Mouse (Mus musculus): Measurements from ENCODE around the gene Csn1s2b. TPM values are rescaled to one million over a fixed set of nuclear protein-coding genes. Genes with fewer than 3 reads are reported as not detected.

The Csn1s2b gene
- polyA plus RNA-seq (2012; rRNA removed): not detected in 2 replicates

DNA sequence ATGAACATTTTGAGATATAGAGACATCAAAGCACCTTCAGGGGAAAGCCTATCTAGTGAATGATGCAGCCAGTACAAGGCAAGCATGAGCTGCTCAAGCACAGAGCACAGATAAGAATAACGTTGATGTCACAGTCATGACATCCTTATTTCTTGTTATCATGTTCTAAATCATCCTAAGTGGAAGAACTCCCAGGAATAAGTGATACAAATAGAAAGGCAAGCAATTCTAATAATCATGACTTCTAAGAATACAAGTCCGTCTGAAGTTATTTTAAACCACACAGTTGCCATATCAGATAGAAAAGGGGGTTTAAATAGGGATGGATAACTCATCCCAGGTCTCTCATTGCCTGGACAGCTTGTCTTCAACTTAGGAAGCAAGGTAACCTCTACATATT lies at the start of gene Csn1s2b:
TSS of gene Csn1s2b (plus strand) at position 301 of the 400 bp plus-strand sequence.

DNA sequence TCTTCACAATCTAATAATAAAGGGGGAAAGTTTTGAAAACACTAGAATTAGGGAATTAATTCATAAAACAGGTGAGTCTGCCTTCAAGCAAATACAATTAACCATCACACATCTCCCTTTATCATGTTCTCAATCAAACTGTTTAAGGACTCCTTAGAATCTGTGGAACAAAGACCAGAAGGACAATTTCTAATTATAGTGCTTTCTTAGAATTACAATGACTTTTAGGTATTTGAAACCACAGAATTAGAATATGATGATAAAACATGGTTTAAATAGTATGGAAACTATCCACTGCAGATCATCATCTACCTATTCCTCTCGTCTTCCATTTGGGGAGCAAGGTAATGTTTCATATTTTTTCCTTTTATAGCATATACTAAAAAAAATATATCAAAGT lies 33.6 kb upstream of the Csn1s2b start, which contains the start of gene Csn1s2a:
TSS of gene Csn1s2a (plus strand) at position 301 of the 400 bp plus-strand sequence.

DNA sequence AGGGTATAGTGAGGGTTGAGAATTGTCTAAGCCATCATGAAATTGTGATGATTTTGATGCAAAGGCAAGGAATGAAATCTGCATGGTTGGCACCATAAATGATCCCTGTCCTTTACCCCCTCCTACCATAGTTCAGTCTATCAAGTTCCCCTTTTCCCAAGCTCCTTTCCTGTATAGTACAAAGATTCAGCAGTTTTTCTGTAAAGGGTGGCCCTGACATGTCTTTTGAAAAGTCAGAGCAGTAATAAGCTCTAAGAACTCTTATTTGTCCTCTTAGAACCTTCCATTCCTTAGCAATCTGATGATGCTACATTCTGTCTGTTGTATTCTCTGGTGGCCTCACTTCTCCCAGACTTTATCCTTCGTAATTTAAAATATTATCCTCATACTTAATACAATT lies 17.5 kb downstream of the Csn1s2b start, which contains the start of gene Prr27:
TSS of gene Prr27 (plus strand) at position 301 of the 400 bp plus-strand sequence.

Other genes with a start within 250 kb of the Csn1s2b start
- 0.15 and 0.25 TPM in 2 replicates for gene Sult1d1, start 239.1 kb upstream of the Csn1s2b start, polyA plus RNA-seq (2012; rRNA removed)
- not detected in 2 replicates for gene Sult1e1, start 216.5 kb upstream of the Csn1s2b start, polyA plus RNA-seq (2012; rRNA removed)
- gene Csn1s1, start 141.9 kb upstream of the Csn1s2b start, polyA plus RNA-seq (2012; rRNA removed): not detected in 2 replicates
- not detected in 2 replicates for gene Csn2, start 108.5 kb upstream of the Csn1s2b start, polyA plus RNA-seq (2012; rRNA removed)
- gene Csn1s2a, start 33.5 kb upstream of the Csn1s2b start, polyA plus RNA-seq (2012; rRNA removed): not detected in 2 replicates
- gene Prr27, start 17.6 kb downstream of the Csn1s2b start, polyA plus RNA-seq (2012; rRNA removed): not detected in 2 replicates
- not detected in 2 replicates for gene Odam, start 76.9 kb downstream of the Csn1s2b start, polyA plus RNA-seq (2012; rRNA removed)
- gene Csn3, start 117.5 kb downstream of the Csn1s2b start, polyA plus RNA-seq (2012; rRNA removed): not detected in 2 replicates
- not detected in 2 replicates for gene 2310003L06Rik, start 161.4 kb downstream of the Csn1s2b start, polyA plus RNA-seq (2012; rRNA removed)
- not detected in 2 replicates for gene Gm28434, start 161.4 kb downstream of the Csn1s2b start, polyA plus RNA-seq (2012; rRNA removed)
- not detected in 2 replicates for gene Cabs1, start 171.4 kb downstream of the Csn1s2b start, polyA plus RNA-seq (2012; rRNA removed)
- not detected in 2 replicates for gene Smr3a, start 194.5 kb downstream of the Csn1s2b start, polyA plus RNA-seq (2012; rRNA removed)

Measured in stomach, adult 2 months (tissue).